Mouse (Mus musculus) gastrocnemius, postnatal 36 days (tissue): ENCODE measurements around the gene Il17rb. TPM values are rescaled to one million over a fixed set of nuclear protein-coding genes. Genes with fewer than 3 reads are reported as not detected.

Source experiments
- DNase-seq, 2 experiments: peaks; one replicate each; pipeline ENCODE4 v3.0.0; 2022
- intact Hi-C: fragments of 180-260 bp; cut with DNase I; formaldehyde crosslinking; loops from one replicate; pipeline ENCODE4 v1.15.1; 2025
- total RNA-seq, 2 experiments: library from RNA; stranded (reverse); gene quantifications; 2 replicates each; pipeline ENCODE4 v1.2.3; 2021

The Il17rb gene
- total RNA-seq, 2 experiments from 2014 or later = not detected

DNA sequence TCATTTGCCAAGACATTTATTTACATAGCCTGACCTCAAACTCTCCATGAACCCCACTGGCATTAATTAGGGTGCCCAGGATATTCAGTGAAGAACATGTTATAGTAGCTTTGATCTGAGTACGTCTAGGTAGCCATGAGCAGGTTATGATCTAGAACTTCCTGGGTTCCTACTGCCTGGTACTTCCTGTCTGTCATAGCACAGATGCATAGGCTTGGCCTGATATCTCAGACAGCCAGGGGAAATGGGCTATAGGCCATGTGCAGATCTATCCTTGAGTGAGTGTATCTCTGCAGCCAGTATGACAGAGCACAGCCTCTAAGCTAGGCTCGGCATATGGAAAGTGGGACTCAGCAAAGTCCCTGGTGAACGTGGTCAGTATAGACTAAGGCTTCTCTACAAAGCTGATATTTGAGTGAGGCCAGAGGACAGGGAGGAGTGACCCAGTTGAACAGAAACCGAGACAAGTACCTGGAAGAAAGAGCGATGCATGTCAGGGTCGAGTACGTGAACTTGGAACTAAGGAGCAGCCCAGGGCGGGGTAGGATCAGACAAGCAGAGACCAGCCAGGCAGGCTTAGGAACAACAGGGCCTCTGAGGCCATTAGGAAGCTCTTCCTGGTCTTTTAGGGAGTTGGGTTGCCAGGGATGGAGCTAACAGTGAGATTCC, 9.2 kb upstream of the Il17rb start:
- DNase-seq = no peak
- intact Hi-C loops = no loop called here

DNA sequence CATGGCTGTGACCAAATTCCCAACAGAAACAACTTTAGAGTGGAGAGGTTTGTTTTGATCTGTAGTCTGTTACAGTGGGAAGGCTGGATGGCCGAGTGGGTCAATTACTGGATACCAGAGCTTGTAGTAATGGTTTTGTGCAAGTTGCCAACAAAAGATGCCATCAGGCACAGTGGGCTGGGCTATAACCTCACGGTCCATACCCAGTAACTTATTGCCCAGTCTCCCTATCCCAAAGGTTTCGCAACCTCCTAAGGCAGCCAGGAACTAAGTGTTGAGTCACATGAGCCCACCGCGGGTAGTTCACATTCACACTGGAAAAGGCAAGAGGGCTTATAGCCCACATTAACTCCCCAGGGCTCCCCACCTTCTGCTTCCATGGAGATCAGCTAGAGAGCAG, 8.0 kb upstream of the Il17rb start:
- intact Hi-C loops = no loop called here
- no peak for DNase-seq

- intact Hi-C loops = no loop called here
- DNase-seq = no peak
Observed at GRCm38 (mm10) chr14:30015008-30015407, 6.3 kb upstream of the Il17rb start.

- intact Hi-C loops = no loop called here
- DNase-seq = no peak
Observed at GRCm38 (mm10) chr14:30014487-30014886, 5.8 kb upstream of the Il17rb start.

DNA sequence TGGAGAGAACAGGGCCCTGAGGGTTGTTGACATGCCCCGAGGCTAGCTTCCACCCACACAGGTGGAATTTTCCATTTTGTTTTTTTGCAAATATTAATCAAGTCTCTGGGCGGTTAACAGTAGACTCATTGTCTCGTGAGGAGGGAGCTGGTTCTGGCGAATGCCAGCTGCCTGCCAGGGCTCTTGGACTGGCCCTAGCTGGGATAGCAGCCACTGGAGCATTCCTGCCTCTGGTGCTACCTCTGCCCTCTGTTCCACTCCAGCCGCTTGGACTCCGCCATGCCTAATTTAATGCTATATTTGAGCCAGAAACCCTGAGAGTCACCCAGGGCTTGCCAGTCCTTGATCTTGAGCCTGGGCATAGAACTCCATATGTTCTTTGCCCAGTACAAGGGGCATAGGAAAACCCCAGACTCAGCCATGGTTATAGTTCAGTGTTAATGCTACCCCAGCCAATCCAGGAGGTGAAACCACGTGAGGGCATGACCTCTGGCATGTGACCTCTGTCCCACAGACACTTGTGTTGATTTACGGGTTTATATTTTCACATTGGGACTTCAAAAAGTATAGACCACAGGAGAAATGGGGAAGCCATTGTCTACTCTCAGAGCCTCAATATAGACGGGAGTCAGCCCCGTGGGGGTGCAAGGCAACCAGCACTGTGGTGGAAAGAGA, 3.3 kb upstream of the Il17rb start:
- DNase-seq = no peak
- intact Hi-C loops = no loop called here

GRCm38 (mm10) chr14:30009864-30010560, 1.3 kb upstream of the Il17rb start:
- intact Hi-C loops = no loop called here

DNA sequence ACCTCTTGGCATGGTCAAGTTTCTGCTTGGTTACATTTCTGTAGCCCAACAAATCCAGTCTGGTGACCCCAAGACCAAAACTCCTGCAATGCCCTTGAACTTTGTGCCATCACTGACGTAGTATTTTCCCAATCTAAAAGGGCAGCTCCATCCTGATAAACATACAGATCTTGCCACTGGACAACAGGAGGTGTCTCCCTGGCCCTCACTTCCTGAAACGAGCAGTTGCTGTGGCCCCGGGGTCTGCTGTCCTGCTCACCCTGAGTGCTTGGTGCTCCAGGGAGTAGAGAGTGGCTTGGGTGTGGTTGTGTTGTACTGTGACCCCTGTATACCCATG, 9.3 kb downstream of the Il17rb start:
- no peak for DNase-seq
- intact Hi-C loops = no loop called here

More at GRCm38 (mm10) chr14:30009864-30010560, 1.3 kb upstream of the Il17rb start:
- DNase-seq = peak; percentile 39 to 46

GRCm38 (mm10) chr14:29998747-29999474, 9.8 kb downstream of the Il17rb start:
- DNase-seq = no peak
- intact Hi-C loops = no loop called here

DNA sequence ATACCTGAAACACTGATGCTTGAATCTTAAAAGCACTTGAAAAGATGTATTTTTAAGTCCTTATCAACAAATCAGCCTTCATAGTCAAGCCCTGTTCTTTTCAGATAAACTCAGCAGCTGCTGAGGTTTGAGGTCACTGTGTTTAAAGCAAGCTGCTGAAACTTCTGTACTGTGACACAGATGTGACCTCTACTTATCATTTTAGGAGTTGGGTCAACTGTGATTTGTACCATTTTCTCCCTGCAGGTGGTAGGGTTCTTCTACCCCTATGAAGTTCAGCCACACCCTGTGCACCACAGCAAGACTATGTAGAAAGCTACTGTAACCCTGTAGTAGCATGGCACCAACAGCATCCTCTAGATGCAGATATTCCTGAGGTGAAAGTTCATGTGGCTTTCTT, 11.4 kb downstream of the Il17rb start:
- DNase-seq = no peak
- intact Hi-C loops = no loop called here

DNA sequence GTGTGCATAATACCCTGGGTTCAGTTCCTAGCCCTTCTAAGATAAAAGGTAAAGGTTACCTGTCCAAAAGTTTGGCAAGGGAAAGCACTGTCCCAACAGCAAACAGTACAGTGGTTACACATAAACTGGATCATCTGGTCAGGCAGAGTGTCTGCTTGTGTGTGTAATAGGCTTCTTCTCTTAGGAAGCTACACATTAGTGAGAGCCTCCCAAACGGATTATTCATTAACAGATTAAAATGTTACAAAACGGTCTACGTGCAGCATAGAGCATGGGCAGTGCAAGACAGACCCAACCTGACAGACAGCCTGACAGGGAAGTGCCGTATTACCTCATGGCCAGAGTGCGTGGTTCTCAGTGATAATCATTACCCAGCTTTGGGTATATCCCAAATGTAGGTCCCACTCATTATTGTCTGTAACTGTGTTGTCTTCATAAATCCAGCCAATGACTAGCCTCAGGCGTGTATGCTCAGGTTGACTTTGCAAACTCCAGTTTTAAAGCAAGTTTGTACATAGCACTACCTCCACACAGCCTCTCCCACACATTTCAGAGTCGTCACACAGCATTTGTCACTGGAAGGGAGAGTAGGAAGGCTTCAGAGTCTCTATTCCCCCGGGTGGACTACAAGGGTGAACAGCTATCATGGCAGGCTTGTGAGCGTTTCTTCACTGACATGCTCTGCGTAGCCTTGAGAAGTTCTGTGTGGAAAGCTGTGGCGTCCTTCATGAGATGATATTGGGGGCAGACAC, 12.5 kb downstream of the Il17rb start:
- DNase-seq = no peak
- intact Hi-C loops = no loop called here

DNA sequence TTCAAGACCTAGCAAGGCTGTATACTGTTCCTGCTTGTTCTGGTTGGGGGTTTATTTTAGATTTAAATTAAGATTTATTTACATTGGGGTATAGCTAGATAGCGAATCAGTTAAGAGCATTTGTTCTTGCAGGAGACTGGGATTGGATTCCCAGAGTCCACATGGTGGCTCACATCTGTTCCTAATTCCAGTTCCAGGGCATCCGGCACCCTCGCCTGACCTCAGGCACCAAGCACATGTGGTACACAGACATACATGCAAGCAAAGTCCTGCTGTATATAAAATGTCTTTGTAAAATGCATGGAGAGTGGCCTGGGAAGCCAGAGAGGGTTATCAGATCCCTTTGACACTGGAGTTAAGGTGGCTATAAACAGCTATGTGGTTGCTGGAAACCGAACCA, 13.7 kb downstream of the Il17rb start:
- intact Hi-C loops = no loop called here
- no peak for DNase-seq

GRCm38 (mm10) chr14:29988337-29988736, 20.4 kb downstream of the Il17rb start:
- DNase-seq = no peak
- intact Hi-C loops = no loop called here

DNA sequence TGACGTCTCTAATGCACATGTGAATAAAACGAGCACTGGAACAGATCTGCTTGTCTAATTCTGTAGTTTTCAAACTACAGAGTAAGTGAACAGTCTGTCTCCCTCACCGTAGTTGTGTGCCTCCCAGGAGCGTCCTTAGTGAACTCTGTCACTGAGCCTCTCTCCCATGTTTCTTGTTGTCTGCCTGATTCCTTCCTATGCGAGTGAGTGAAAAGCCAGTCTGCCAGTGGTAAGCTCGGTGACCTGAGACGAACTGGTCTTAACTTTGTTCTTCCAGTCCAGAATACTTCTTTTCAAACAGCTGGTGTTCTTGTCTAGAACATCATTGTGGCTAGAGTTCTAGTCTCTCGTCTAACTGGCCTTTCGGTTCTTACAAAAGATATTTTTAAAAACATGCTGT, 21.0 kb downstream of the Il17rb start:
- intact Hi-C loops = no loop called here
- no peak for DNase-seq

- intact Hi-C loops = no loop called here
- DNase-seq = no peak
Observed at GRCm38 (mm10) chr14:29987276-29987675, 21.4 kb downstream of the Il17rb start.

- DNase-seq = no peak
- intact Hi-C loops = no loop called here
Observed at GRCm38 (mm10) chr14:29986096-29986495, 22.6 kb downstream of the Il17rb start.

DNA sequence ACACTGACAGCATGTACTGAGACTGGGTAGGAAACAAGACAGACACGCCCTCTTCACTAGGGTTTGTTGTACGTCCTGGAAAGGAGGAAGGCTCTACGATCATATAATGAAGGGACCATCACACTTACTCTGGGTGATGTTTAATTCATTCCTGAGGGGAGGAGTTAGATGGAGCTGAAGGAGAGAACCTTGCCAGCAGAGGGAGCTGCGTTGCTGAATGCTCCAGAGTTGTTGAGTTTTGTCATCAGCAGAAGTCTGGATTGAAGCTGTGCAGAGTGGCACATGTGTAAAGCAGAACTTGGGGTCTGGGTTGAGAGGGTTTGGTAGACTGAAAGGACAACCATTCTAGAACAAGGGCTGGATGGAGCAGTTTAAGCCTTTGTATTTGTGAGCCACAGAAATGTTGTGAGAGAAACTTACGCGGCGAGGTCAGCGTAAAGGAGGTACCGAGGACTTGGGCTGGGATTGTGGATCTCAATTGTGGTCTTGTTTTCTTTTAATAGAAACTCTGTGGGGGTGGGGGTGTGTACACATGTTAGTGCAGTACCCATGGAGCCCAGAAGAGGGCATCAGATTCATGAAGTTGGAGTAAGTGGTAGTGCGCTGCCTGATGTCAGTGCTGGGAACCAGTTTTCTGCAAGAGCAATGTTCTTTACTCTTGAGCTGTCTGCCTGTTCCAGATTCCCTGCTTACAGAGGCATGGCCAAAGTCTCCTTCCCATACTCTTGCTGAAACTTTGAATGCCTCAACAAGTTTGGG, 28.1 kb downstream of the Il17rb start:
- intact Hi-C loops = no loop called here
- DNase-seq = no peak

- DNase-seq = peak; percentile 94 to 95
- intact Hi-C loops = no loop called here
Observed at GRCm38 (mm10) chr14:29978254-29979204, 30.2 kb downstream of the Il17rb start, which contains the start of gene Actr8. TSS of gene Actr8 (plus strand) at chr14:29978337.

GRCm38 (mm10) chr14:29976927-29977326, 31.8 kb downstream of the Il17rb start:
- intact Hi-C loops = no loop called here
- DNase-seq = no peak

- DNase-seq = no peak
- intact Hi-C loops = no loop called here
Observed at GRCm38 (mm10) chr14:29971993-29972392, 36.7 kb downstream of the Il17rb start.
